Mouse (Mus musculus): ENCODE results near the gene Tmem107.

The Tmem107 gene

GRCm38 (mm10) chr11:69070590-69071222 lies at the start of gene Tmem107:
Gene Tmem107 (plus strand): TSS chr11:69070806.
- peak; percentile 89 for DNase-seq (ENCODE audit: low spot score)

GRCm38 (mm10) chr11:69026562-69026961 lies 44.0 kb upstream of the Tmem107 start:
- no peak for DNase-seq (ENCODE audit: low spot score)

GRCm38 (mm10) chr11:69028805-69029204 lies 41.8 kb upstream of the Tmem107 start:
- DNase-seq (ENCODE audit: low spot score): no peak

- no peak for DNase-seq (ENCODE audit: low spot score)
These were observed 37.1 kb upstream of the Tmem107 start for GRCm38 (mm10) chr11:69033552-69033951.

- no peak for DNase-seq (ENCODE audit: low spot score)
These were observed 36.0 kb upstream of the Tmem107 start for GRCm38 (mm10) chr11:69034585-69034984.

- no peak for DNase-seq (ENCODE audit: low spot score)
These were observed 35.2 kb upstream of the Tmem107 start for GRCm38 (mm10) chr11:69035411-69035810.

GRCm38 (mm10) chr11:69035849-69036248 lies 34.8 kb upstream of the Tmem107 start:
- peak; percentile 87 for DNase-seq (ENCODE audit: low spot score)

GRCm38 (mm10) chr11:69036486-69037230 lies 33.9 kb upstream of the Tmem107 start:
- peak; percentile 89 for DNase-seq (ENCODE audit: low spot score)

- peak; percentile 89 for DNase-seq (ENCODE audit: low spot score)
These were observed 33.2 kb upstream of the Tmem107 start for GRCm38 (mm10) chr11:69037231-69038061.

GRCm38 (mm10) chr11:69038173-69038572 lies 32.4 kb upstream of the Tmem107 start:
- no peak for DNase-seq (ENCODE audit: low spot score)

GRCm38 (mm10) chr11:69045531-69046394 lies 24.8 kb upstream of the Tmem107 start, which contains the start of gene Aurkb:
Gene Aurkb (plus strand): TSS chr11:69045647.
- DNase-seq (ENCODE audit: low spot score): no peak

- no peak for DNase-seq (ENCODE audit: low spot score)
These were observed 24.2 kb upstream of the Tmem107 start for GRCm38 (mm10) chr11:69046395-69046774.

- no peak for DNase-seq (ENCODE audit: low spot score)
These were observed 23.0 kb upstream of the Tmem107 start for GRCm38 (mm10) chr11:69047592-69047991.

- no peak for DNase-seq (ENCODE audit: low spot score)
These were observed 22.5 kb upstream of the Tmem107 start for GRCm38 (mm10) chr11:69048151-69048550.

GRCm38 (mm10) chr11:69050748-69051147 lies 19.9 kb upstream of the Tmem107 start:
- no peak for DNase-seq (ENCODE audit: low spot score)

- DNase-seq (ENCODE audit: low spot score): no peak
These were observed 18.8 kb upstream of the Tmem107 start for GRCm38 (mm10) chr11:69051771-69052170.

GRCm38 (mm10) chr11:69052824-69053421 lies 17.7 kb upstream of the Tmem107 start:
- no peak for DNase-seq (ENCODE audit: low spot score)

GRCm38 (mm10) chr11:69053848-69054247 lies 16.8 kb upstream of the Tmem107 start:
- no peak for DNase-seq (ENCODE audit: low spot score)

- DNase-seq (ENCODE audit: low spot score): no peak
These were observed 12.3 kb upstream of the Tmem107 start for GRCm38 (mm10) chr11:69058265-69058664.

- DNase-seq (ENCODE audit: low spot score): no peak
These were observed 11.8 kb upstream of the Tmem107 start for GRCm38 (mm10) chr11:69058729-69059356.
